ENCODE assay signal across 17 mouse cellular contexts in genomic region chr11:108274046-108274445, GRCm38 (mm10).
DNase-seq lines count a peak whose midpoint lies in the region; TF ChIP-seq lines count a peak whose summit lies in the region.
"Had no signal": no experiment of that assay in that cellular context is flagged by ENCODE, and none has a peak within 500 bp of the region (broad histone marks: within the 10 kb centered on the region; RNA-seq: fewer than 3 reads in every experiment).

No protein-coding gene starts in this region.

- TF ChIP-seq CTCF in gastrocnemius, adult 2 months (IDR thresholded peaks at IDR 0.05) = no peak

- DNase-seq in gastrocnemius, adult 2 months = peak; percentile 43
- DNase-seq in gastrocnemius, adult 8-10 months (ENCODE audit: low spot score in 2 of 2) = no peak
- DNase-seq in left cerebral cortex, postnatal 4 days = peak; percentile 20
- DNase-seq in left cerebral cortex, postnatal 36 days (ENCODE audit: low spot score in 2 of 2) = no peak
- DNase-seq in cerebellum, adult 9-10 months = peak; percentile 44
- DNase-seq in retina, embryonic 14.5 days (ENCODE audit: low spot score) = peak; percentile 44
- no peak for DNase-seq in urinary bladder, postnatal 36 days (ENCODE audit: low spot score in 2 of 2)
- no peak for DNase-seq in adrenal gland, adult 8-10 months
- DNase-seq: adrenal gland, postnatal 25 days; gastrocnemius, postnatal 36 days; kidney, adult 2 months; kidney, postnatal 14 days; lung, adult 2 months; right cerebral cortex, postnatal 4 days had no signal

- H3K4me3 ChIP-seq in gastrocnemius, adult 2 months = no peak overlapping the region
- H3K4me3 ChIP-seq: embryonic facial prominence, embryonic 13.5 days; forebrain, embryonic 15.5 days; left cerebral cortex, adult 2 months had no signal

- no peak overlapping the region for H3K27ac ChIP-seq in gastrocnemius, adult 2 months
- H3K27ac ChIP-seq: embryonic facial prominence, embryonic 13.5 days; forebrain, embryonic 15.5 days had no signal

- intact Hi-C loops in gastrocnemius, adult 2 months (cut with DNase I) = no loop called here
- intact Hi-C loops in left cerebral cortex, postnatal 4 days (cut with DNase I) = no loop called here
- intact Hi-C loops in left cerebral cortex, postnatal 36 days (cut with DNase I) = no loop called here

Comparison
In these comparisons a context has a peak if more than half of its experiments do, and no peak if none do; other contexts are left out.
1. DNase-seq: peak in gastrocnemius, adult 2 months (single experiment), left cerebral cortex, postnatal 4 days (single experiment), cerebellum, adult 9-10 months (single experiment) and retina, embryonic 14.5 days (single experiment); none in gastrocnemius, adult 8-10 months (0 of 2), left cerebral cortex, postnatal 36 days (0 of 2), urinary bladder, postnatal 36 days (0 of 2) and adrenal gland, adult 8-10 months (single experiment).